Mouse (Mus musculus): ENCODE measurements around the gene Sdhb.

Sdhb gene

DNA sequence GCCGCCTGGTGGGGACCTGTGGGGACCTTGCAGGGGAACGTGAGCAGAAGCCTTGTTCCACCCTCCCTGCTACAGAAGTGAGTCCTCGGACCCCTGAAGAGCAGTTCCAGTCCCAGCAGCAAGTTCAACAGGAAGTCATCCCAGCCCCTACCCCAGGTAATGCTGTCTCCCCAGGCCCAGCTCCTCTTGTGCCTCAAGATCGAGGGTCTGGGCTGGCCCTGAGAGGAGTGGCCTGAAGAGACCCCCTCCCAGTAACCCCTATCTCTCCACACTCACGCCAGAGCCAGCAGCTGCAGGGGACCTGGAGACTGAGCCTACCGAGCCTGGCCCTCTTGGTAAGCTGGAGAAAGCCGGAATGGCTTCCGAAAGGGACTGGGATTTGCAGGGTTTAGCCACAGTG, 53.1 kb downstream of the Sdhb start:
- no peak for DNase-seq (ENCODE audit: low read depth, low spot score)

GRCm38 (mm10) chr4:141014856-141015255, 53.9 kb downstream of the Sdhb start:
- DNase-seq (ENCODE audit: low read depth, low spot score) = no peak

GRCm38 (mm10) chr4:141015356-141015755, 54.4 kb downstream of the Sdhb start:
- DNase-seq (ENCODE audit: low read depth, low spot score) = no peak

- DNase-seq (ENCODE audit: low read depth, low spot score) = peak; percentile 48
These were observed 55.3 kb downstream of the Sdhb start for GRCm38 (mm10) chr4:141016311-141016710.

- no peak for DNase-seq (ENCODE audit: low read depth, low spot score)
These were observed 56.8 kb downstream of the Sdhb start for GRCm38 (mm10) chr4:141017657-141018436.

DNA sequence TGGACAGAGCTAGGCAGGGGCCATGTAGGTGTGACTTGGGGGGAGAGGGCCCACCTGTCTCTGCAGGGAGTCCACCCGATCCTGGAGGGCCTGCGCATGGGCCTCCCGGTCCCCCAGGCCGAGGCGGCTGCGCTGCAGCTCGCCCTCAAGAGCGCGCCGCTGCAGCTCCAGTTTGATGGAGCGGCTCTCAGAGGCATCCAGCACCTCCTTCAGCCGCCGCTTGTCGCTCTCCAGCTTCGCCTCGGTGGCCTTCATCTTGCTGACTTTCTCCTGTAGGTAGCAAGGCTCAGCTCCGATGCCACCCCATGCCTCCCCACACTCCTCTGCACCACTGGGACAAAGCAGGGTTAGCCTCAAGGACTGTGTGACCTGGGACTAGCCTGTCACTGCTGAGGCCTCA, 59.2 kb downstream of the Sdhb start:
- no peak for DNase-seq (ENCODE audit: low read depth, low spot score)

DNA sequence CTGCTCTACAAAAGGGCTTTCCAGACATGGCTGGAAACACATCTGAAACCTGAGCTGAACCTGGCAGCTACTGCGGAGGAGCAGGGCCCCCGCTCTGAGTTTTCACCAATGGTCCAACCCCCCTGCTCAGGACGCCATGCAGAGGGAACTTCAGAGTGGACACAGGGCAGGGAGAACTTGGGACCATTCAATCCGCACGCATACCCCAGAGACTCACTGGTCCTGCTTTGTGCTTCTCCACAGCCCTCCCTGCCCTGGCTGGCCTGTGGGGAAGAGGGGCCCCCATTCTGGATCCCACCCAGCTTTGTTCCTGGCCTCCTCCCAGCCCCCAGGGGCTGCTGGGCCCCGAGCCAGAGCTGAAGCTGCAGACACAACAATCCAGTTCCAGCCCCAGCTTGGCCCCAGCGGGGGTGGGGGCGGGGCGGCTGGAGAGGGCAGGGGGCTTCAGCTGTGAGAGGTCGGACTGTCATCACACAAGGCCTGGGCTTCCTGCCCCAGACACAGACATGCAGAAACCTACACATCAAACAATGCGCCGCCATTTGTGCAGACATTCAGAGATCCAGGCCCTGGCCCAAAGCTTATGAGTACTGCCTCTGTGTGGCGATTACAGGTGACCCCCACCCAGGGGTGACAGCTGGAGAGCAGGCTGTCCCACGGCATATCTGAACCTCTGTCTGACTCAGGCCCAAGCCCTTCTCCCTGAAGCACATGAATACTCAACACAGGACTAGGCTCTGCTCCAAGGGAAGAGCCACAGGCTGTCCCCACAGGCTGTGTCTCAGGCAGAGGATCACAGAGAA, 60.0 kb downstream of the Sdhb start:
- DNase-seq (ENCODE audit: low read depth, low spot score) = no peak

- no peak for DNase-seq (ENCODE audit: low read depth, low spot score)
These were observed 60.6 kb downstream of the Sdhb start for GRCm38 (mm10) chr4:141021614-141021929.

DNA sequence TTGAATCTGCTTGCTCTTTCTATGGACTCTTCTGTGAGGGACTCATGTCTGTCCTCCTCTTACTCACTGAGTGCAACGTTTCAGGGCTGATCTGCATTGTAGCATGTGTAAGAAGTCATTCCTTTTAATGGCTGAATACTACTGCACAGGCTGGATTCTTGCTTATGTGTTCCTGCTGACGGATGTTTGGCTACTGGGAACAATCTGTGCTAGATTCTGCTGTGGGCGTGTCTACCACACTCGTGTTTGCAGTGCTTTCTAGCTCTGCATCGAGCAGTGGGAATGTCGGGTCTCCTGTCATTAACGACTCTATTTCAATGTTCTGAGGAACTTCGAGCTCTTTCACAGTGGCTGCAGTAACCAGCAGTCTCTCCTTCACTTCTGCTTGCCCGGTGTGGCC, 63.0 kb downstream of the Sdhb start:
- peak; percentile 58 for DNase-seq (ENCODE audit: low read depth, low spot score)

DNA sequence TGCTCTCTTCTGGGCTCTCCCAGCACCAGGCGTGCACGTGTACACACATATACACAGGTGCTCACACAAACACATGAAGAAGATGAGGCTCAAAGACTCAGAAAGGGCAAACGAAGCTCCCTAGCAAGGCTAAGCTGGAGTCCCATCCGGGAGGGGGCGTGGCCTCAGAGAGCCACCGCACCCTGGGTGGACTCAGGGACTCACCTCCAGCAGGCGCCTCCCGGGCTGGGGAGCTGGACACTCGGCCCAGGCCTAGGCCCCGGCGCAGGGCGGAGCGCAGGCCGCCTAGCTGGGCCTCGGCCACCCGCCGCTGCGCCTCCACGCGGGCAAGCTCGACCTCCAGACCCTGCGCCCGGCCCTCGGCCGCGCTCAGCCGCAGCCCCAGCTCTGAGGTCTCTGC, 64.0 kb downstream of the Sdhb start:
- no peak for DNase-seq (ENCODE audit: low read depth, low spot score)
